Mouse (Mus musculus) midbrain, postnatal 0 days (tissue): ENCODE results near the gene Ccdc146. TPM values are rescaled to one million over a fixed set of nuclear protein-coding genes. Genes with fewer than 3 reads are reported as not detected.

Experiments
- ATAC-seq: fragments of 200-750 bp; cut with Nextera tagmentation; 2 replicates; pipeline ENCODE4 v1.8.0; 2017; ENCODE audit warnings: moderate number of reproducible peaks, mild to moderate bottlenecking, moderate TSS enrichment, moderate library complexity; ENCODE audit not compliant: low FRiP score
- DNase-seq: peaks from one replicate; pipeline ENCODE4 v3.0.0-alpha.2; 2015; ENCODE audit warnings: low spot score
- H3K27ac ChIP-seq: fragments of 300-500 bp; sonication (generic); 2 replicates; pipeline ENCODE4 v1.5.1; 2014; ENCODE audit warnings: low read depth, mild to moderate bottlenecking, low read length, mixed read lengths
- H3K27me3 ChIP-seq: fragments of 300-500 bp; sonication (generic); 2 replicates; pipeline ENCODE4 v1.6.1; 2014; ENCODE audit warnings: low read length, control low read depth, mixed read lengths; ENCODE audit not compliant: insufficient read depth
- H3K36me3 ChIP-seq: fragments of 300-500 bp; sonication (generic); 2 replicates; pipeline ENCODE4 v1.6.1; 2014; ENCODE audit warnings: low read length, control low read depth, mixed read lengths; ENCODE audit not compliant: insufficient read depth
- H3K4me1 ChIP-seq: fragments of 300-500 bp; sonication (generic); 2 replicates; pipeline ENCODE4 v1.6.1; 2014; ENCODE audit warnings: mild to moderate bottlenecking, control low read depth, antibody characterized with exemption, low read length, mixed read lengths; ENCODE audit not compliant: insufficient read depth
- H3K4me2 ChIP-seq: fragments of 300-500 bp; sonication (generic); 2 replicates; pipeline ENCODE4 v1.6.1; 2014; ENCODE audit warnings: low read depth, mild to moderate bottlenecking, low read length, mixed read lengths; ENCODE audit not compliant: poor library complexity, severe bottlenecking
- H3K4me3 ChIP-seq: fragments of 300-500 bp; sonication (generic); 2 replicates; pipeline ENCODE4 v1.5.1; 2014; ENCODE audit warnings: low read depth, mild to moderate bottlenecking, low read length, moderate library complexity
- H3K9ac ChIP-seq: fragments of 300-500 bp; sonication (generic); replicated peaks from 2 replicates; pipeline ENCODE4 v1.6.1; 2014; ENCODE audit warnings: mild to moderate bottlenecking, low read length, moderate library complexity, mixed read lengths; ENCODE audit not compliant: poor library complexity, severe bottlenecking
- H3K9me3 ChIP-seq: fragments of 300-500 bp; sonication (generic); 2 replicates; pipeline ENCODE4 v1.6.1; 2016; ENCODE audit warnings: low read length, control low read depth
- CTCF ChIP-seq: IDR thresholded peaks from 2 replicates; pipeline ENCODE4 v1.5.1; 2016; ENCODE audit warnings: antibody characterized with exemption, mild to moderate bottlenecking
- WGBS: fragments of 180-500 bp; shearing (Covaris S2); extraction: QIAGEN DNeasy Blood & Tissue Kit; methylation state at CpG from one replicate; pipeline ENCODE4 v1.1.7; 2014; 5-methylcytosine and 5-hydroxymethylcytosine counted together
- polyA plus RNA-seq: library from polyadenylated mRNA; unstranded; fragments of >200 nt; fragmentation: Nextera tagmentation; extraction: Ambion mirVana; gene quantifications from 2 replicates; pipeline ENCODE4 v1.2.1, GENCODE M21; 2015
- total RNA-seq: library from RNA; depleted of rRNA; stranded (reverse); fragments of >200 nt; gene quantifications from 2 replicates; pipeline ENCODE4 v1.2.3, GENCODE M21; 2014

Ccdc146 gene
- total and polyA plus RNA-seq, 2 experiments from 2014 or later, result 0.27 to 0.74 TPM

GRCm38 (mm10) chr5:21329672-21330665 lies 94.5 kb downstream of the Ccdc146 start:
- no peaks in the 10 kb centered on the region for H3K36me3 ChIP-seq
- ATAC-seq, result no peak
- WGBS, result 29% methylated on average over 11 of the region's 11 CpGs

GRCm38 (mm10) chr5:21328560-21328959 lies 95.9 kb downstream of the Ccdc146 start:
- H3K27me3 ChIP-seq, result no peaks in the 10 kb centered on the region
- H3K4me2 ChIP-seq, result no peak overlapping the region

More at GRCm38 (mm10) chr5:21329672-21330665, 94.5 kb downstream of the Ccdc146 start:
- Histone ChIP-seq H3K4me1 (no peaks in the 10 kb centered on the region), H3K9ac (no peak overlapping the region), H3K27ac (no peak overlapping the region), H3K4me3 (no peak overlapping the region), H3K9me3 (no peaks in the 10 kb centered on the region), H3K27me3 (no peaks in the 10 kb centered on the region), H3K4me2 (no peak overlapping the region)
- no peak for DNase-seq
- TF ChIP-seq CTCF, result no peak

GRCm38 (mm10) chr5:21326494-21326893 lies 98.0 kb downstream of the Ccdc146 start:
- H3K4me3 ChIP-seq, result no peak overlapping the region
- H3K27me3 ChIP-seq, result no peaks in the 10 kb centered on the region
- no peak overlapping the region for H3K27ac ChIP-seq
- no peak overlapping the region for H3K9ac ChIP-seq
- no peaks in the 10 kb centered on the region for H3K36me3 ChIP-seq
- H3K4me1 ChIP-seq, result no peaks in the 10 kb centered on the region; the same call in 1 of the 2 replicates
- DNase-seq (peak; percentile 32), ATAC-seq (no peak)
- no peak overlapping the region for H3K4me2 ChIP-seq
- peak; percentile 71 for TF ChIP-seq CTCF
- WGBS, result 54% methylated on average over 1 of the region's 1 CpGs
- no peaks in the 10 kb centered on the region for H3K9me3 ChIP-seq

More at GRCm38 (mm10) chr5:21328560-21328959, 95.9 kb downstream of the Ccdc146 start:
- Histone ChIP-seq H3K4me1 (no peaks in the 10 kb centered on the region), H3K9me3 (no peaks in the 10 kb centered on the region), H3K36me3 (no peaks in the 10 kb centered on the region), H3K4me3 (no peak overlapping the region), H3K9ac (no peak overlapping the region), H3K27ac (no peak overlapping the region)
- WGBS, result 86% methylated on average over 1 of the region's 1 CpGs
- DNase-seq (no peak), ATAC-seq (no peak)
- TF ChIP-seq CTCF, result no peak

- H3K27ac ChIP-seq, result no peak overlapping the region
- H3K9me3 ChIP-seq, result no peaks in the 10 kb centered on the region
- no peak overlapping the region for H3K9ac ChIP-seq
- ATAC-seq (no peak), DNase-seq (no peak)
- H3K4me3 ChIP-seq, result no peak overlapping the region
- no peaks in the 10 kb centered on the region for H3K27me3 ChIP-seq
- TF ChIP-seq CTCF, result no peak
- H3K4me1 ChIP-seq, result no peaks in the 10 kb centered on the region; the same call in 1 of the 2 replicates
- 75% methylated on average over 2 of the region's 2 CpGs for WGBS
- H3K36me3 ChIP-seq, result no peaks in the 10 kb centered on the region
- no peak overlapping the region for H3K4me2 ChIP-seq
Measured at GRCm38 (mm10) chr5:21320138-21320537, 104.3 kb downstream of the Ccdc146 start.

GRCm38 (mm10) chr5:21314696-21315095 lies 109.8 kb downstream of the Ccdc146 start:
- 85% methylated on average over 3 of the region's 3 CpGs for WGBS
- Histone ChIP-seq H3K9ac (no peak overlapping the region), H3K36me3 (no peaks in the 10 kb centered on the region), H3K27me3 (no peaks in the 10 kb centered on the region), H3K4me1 (no peaks in the 10 kb centered on the region), H3K4me2 (no peak overlapping the region), H3K9me3 (no peaks in the 10 kb centered on the region), H3K4me3 (no peak overlapping the region), H3K27ac (no peak overlapping the region)
- ATAC-seq, result no peak
- DNase-seq, result no peak
- TF ChIP-seq CTCF, result no peak

- Histone ChIP-seq H3K4me2 (no peak overlapping the region), H3K27me3 (no peaks in the 10 kb centered on the region), H3K27ac (no peak overlapping the region), H3K36me3 (no peaks in the 10 kb centered on the region), H3K4me3 (no peak overlapping the region), H3K9ac (no peak overlapping the region), H3K9me3 (no peaks in the 10 kb centered on the region), H3K4me1 (no peaks in the 10 kb centered on the region)
- no peak for TF ChIP-seq CTCF
- ATAC-seq (no peak), DNase-seq (no peak)
- WGBS, result 73% methylated on average over 5 of the region's 5 CpGs
Measured at GRCm38 (mm10) chr5:21307165-21307564, 117.3 kb downstream of the Ccdc146 start.
